Mouse (Mus musculus) layer of hippocampus, adult 11-12 months (tissue): Measurements from ENCODE around the gene Rbpj.

Experiments
- DNase-seq: peaks from one replicate; pipeline ENCODE4 v3.0.0; 2022; ENCODE audit warnings: low spot score

Gene Rbpj

GRCm38 (mm10) chr5:53551394-53551793 lies 85.4 kb downstream of the Rbpj start:
- no peak for DNase-seq

- DNase-seq: no peak
Observed at GRCm38 (mm10) chr5:53551910-53552309, 86.0 kb downstream of the Rbpj start.

- DNase-seq: no peak
Observed at GRCm38 (mm10) chr5:53553281-53553680, 87.3 kb downstream of the Rbpj start.

- DNase-seq: no peak
Observed at GRCm38 (mm10) chr5:53554180-53554579, 88.2 kb downstream of the Rbpj start.

- DNase-seq: no peak
Observed at GRCm38 (mm10) chr5:53554926-53555325, 89.0 kb downstream of the Rbpj start.

GRCm38 (mm10) chr5:53555474-53555873 lies 89.5 kb downstream of the Rbpj start:
- no peak for DNase-seq

DNA sequence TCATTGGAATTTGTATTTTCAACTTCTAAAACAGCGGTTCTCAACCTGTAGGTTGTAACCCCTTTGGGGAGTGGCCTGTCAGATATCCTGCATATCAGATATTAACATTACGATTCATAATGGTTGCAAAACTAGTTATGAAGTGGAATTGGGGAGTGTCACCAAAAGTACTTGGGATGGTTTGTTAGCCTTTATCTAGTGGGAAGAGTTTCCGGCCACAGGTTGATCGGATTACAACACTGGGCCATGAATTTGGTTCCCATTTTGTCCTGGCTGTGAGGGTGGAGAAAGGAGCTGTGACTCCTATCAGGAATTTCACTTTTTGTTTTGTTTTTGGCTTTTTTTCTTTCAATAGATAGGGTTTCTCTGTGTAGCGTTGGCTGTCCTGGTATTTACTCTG lies 90.0 kb downstream of the Rbpj start:
- no peak for DNase-seq

GRCm38 (mm10) chr5:53557544-53558260 lies 91.8 kb downstream of the Rbpj start:
- DNase-seq: no peak

GRCm38 (mm10) chr5:53561160-53561559 lies 95.2 kb downstream of the Rbpj start:
- no peak for DNase-seq

DNA sequence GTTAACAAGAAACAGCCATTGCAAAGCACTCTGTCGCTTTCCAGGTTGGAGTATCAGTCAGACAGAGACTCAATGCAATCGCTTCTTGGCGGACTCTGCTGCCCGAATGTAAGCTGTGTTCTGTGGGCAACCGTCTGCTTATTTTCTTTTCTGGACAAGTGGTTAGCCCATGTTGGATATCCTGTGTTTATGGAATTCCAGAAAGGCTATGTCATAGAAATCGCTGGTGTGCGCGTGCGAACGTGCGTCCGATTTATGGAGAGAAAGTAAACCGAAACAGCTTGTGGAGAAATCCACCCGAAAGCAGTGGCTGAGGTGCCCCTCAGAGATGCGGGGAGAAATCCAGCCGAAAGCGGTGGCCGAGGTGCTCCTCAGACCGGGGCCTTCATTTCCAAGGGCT lies 98.4 kb downstream of the Rbpj start:
- DNase-seq: no peak

- no peak for DNase-seq
Observed at GRCm38 (mm10) chr5:53565213-53565794, 99.4 kb downstream of the Rbpj start.

DNA sequence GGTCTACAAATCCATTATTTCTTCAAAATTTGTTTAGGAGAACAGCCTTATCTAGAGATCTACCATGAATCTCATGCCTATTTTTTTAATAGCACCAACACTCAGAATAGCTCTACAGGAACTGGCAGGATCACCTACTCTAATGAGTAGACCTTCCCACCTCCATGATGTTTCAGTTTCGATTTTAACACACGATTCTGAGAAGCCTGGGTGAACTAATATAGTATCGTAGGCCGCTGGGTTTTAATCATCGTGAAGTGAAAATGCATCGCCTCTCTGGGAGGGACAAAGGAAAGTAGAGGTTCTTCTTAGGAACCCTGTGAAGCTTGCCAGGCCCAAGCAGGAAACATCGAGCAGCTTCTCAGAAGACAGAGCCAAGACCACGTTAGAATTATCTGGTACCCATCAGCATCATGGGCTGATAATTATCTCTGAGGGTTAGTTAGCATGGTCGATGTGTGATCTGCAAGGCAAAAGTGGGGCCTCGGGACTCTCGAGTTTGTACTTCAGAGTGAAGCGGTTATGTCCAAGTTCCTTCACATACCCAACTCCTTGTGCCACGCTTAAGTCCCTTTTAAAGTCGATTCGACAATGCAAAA lies 100.6 kb downstream of the Rbpj start:
- no peak for DNase-seq

GRCm38 (mm10) chr5:53572496-53572895 lies 106.5 kb downstream of the Rbpj start:
- DNase-seq: no peak

DNA sequence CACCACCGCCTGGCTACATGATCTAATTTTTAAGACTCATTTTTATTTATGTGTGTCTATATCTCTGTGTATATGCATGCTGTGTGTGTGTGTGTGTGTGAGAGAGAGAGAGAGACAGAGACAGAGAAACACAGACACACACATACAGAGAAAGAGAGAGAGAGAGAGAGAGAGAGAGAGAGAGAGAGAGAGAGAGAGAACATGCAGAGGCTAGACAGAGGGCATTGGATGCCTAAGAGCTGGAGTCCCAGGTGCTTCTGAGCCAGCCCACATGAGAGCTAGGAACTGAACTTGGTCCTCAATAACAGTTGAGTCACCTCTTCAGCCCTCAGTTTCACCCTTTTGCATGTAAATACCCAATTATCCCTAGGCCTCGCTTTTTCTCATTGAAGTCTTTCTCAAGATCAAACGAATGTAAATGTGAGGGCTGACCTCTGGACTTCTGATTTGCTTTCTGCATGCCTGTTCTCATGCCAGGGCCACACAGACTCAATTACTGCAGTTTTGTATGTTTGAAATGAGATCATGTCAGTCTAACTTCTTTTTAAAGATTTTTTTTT lies 109.0 kb downstream of the Rbpj start:
- DNase-seq: no peak

- no peak for DNase-seq
Observed at GRCm38 (mm10) chr5:53577272-53577889, 111.4 kb downstream of the Rbpj start.

- no peak for DNase-seq
Observed at GRCm38 (mm10) chr5:53584069-53584767, 118.3 kb downstream of the Rbpj start.

DNA sequence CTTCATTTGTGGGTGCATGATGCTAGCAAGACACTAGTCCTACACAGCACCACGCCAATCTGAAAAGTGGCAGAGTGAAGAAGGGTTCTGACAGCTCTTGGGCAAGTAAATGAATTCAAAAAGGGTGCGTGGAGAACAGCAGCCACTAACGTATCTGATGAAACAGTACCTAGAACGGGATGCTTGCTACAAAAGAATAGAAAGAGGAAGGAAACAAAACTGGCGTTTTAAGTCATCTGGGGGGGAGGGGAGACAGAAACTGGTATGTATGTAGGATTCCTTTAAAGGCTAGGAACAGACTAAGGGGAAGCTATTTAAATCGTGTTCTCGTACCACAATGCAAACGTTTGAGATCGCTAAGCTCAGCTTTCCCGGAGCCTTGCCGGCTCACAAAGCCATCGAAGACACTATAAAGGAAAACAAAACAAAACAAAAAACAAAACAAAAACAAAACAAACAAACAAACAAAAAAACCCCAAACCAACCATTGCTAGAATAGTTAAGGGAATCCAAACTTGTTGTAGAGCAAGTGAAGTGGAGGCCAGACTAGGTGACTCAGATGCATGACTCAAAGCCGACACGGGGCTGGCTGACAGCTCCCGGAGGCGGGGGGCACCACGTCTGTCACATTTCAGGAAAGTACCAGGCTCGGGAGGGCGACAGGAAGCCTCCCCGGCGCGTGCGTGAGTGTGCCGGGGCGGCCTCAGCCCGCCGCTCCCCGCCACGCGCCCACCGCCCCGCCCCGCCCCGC lies 122.6 kb downstream of the Rbpj start:
- peak; percentile 28 for DNase-seq

DNA sequence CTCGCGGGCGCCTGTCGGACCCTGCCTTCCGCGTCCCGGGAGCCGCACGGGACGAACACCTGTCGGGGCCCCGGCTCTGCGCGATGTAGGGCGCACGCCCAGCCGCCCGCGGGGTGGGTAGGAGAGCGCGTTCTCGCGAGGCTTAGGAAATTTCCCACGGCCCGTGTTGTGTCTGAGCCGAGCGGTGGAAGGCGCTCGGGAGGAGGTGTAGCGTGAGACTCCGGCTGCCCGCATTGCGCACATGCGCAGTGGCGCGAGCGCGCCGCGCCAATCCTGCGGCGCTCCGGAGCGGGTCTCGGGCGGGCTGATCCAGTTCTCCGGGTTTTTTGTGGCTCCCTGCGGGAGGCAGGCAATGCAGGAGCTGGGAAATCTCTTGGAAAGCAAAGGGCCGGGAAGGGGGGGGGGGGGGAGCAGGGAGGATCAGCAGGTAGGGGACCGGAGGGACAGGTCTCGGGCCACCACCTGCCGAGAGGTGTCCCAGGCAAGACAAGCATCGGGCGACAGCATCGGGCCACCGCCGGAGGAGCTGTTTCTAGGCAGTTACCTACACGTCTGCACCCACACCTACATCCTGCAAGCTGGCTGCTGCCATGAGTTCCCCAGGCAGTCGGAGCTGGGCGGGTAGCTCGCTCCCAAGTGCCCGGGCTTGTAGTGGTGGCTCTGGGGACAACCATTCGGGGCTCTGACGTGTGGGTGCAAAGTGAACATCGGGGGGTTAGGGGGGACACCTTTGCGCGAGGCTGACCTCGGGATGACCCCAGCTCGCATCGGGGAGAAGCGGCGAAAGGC lies 123.4 kb downstream of the Rbpj start:
- DNase-seq: peak; percentile 96

DNA sequence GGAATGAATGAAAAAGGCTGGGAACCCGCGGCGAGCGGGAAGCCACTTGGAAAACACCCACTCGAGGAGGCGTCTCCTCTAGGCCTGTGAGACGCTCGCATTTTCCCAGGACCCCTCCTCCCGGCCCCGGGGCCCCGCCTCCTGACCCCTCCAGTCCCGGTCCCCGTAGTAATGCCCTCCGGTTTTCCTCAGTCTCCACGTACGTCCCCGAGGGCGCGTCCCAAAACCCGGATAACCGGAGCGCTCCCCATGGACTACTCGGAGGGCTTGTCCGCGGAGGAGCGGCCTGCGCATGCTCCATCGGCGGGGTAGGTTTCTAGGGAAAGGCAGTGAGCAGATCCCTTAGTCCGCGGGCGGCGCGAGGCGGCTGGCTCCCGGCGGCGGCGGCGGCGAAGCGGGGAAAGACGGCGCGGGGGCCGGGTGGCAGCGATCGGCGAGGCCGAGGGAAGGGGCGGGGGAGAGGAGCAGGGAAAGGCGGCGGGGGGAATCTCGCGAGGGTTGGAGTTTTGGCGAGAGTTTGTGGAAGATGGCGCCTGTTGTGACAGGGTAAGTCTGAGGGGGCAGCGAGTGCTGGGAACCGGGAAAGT lies 124.3 kb downstream of the Rbpj start:
- DNase-seq: peak; percentile 99
